8 mouse cellular contexts compared by ENCODE assay signal in genomic region chr10:95501033-95501432, GRCm38 (mm10). TPM values are rescaled to one million over a fixed set of nuclear protein-coding genes. Genes with fewer than 3 reads are reported as not detected.
DNase-seq lines count a peak whose midpoint lies in the region; ATAC-seq lines count a peak whose summit lies in the region.

No protein-coding gene starts in this region.

- peaks cover 13% of the 10 kb centered on the region for H3K4me1 ChIP-seq in heart, embryonic 16.5 days (ENCODE audit: control insufficient read depth, insufficient read depth, low read length)
- H3K4me1 ChIP-seq in hindbrain, embryonic 10.5 days (replicated peaks), result peaks cover 12% of the 10 kb centered on the region
- H3K4me1 ChIP-seq in midbrain, embryonic 12.5 days, result peaks cover 6% of the 10 kb centered on the region

- peak overlapping the region; percentile 92 for H3K4me3 ChIP-seq in heart, embryonic 16.5 days (ENCODE audit: low read length)
- H3K4me3 ChIP-seq in hindbrain, embryonic 10.5 days, result peak overlapping the region; percentile 77
- peak overlapping the region; percentile 77 for H3K4me3 ChIP-seq in midbrain, embryonic 12.5 days

- no peak for DNase-seq in heart, adult 18-20 months
- DNase-seq in NIH3T3 (ENCODE audit: low read depth), result peak; percentile 35
- DNase-seq in hindbrain, embryonic 10.5 days (ENCODE audit: low spot score), result no peak
- no peak for DNase-seq in adipocyte (ENCODE audit: low spot score)
- DNase-seq in layer of hippocampus, adult 8-10 months (ENCODE audit: low spot score in 2 of 2), result no peak
- DNase-seq in left cerebral cortex, postnatal 14 days (ENCODE audit: low spot score in 2 of 2), result no peak

- WGBS in heart, embryonic 16.5 days, result 3% methylated on average over 7 of the region's 7 CpGs
- WGBS in hindbrain, embryonic 10.5 days, result 4% methylated on average over 7 of the region's 7 CpGs
- WGBS in midbrain, embryonic 12.5 days, result 2% methylated on average over 7 of the region's 7 CpGs

- peaks cover 11% of the 10 kb centered on the region for H3K36me3 ChIP-seq in heart, embryonic 16.5 days (ENCODE audit: control insufficient read depth, insufficient read depth)
- H3K36me3 ChIP-seq in hindbrain, embryonic 10.5 days, result peaks cover 30% of the 10 kb centered on the region
- peaks cover 12% of the 10 kb centered on the region for H3K36me3 ChIP-seq in midbrain, embryonic 12.5 days

- 0 out of 2 replicates have a peak, but pooled peaks have one; percentile 41 for ATAC-seq in heart, embryonic 16.5 days (replicated peaks; ENCODE audit: extremely low read depth, insufficient read depth, low FRiP score)
- ATAC-seq in midbrain, embryonic 12.5 days (ENCODE audit: low FRiP score, low read depth), result 0 out of 2 replicates have a peak, but pooled peaks have one; percentile 51

- peak overlapping the region; percentile 95 for H3K9ac ChIP-seq in heart, embryonic 16.5 days (ENCODE audit: low read length)
- H3K9ac ChIP-seq in midbrain, embryonic 12.5 days (replicated peaks), result peak overlapping the region; percentile 71

- no peaks in the 10 kb centered on the region for H3K9me3 ChIP-seq in heart, embryonic 16.5 days (replicated peaks; ENCODE audit: control insufficient read depth, low read length)
- H3K9me3 ChIP-seq in hindbrain, embryonic 10.5 days, result no peaks in the 10 kb centered on the region
- no peaks in the 10 kb centered on the region for H3K9me3 ChIP-seq in midbrain, embryonic 12.5 days

- no peaks in the 10 kb centered on the region for H3K27me3 ChIP-seq in heart, embryonic 16.5 days (ENCODE audit: control insufficient read depth, insufficient read depth, low read length)
- no peaks in the 10 kb centered on the region for H3K27me3 ChIP-seq in hindbrain, embryonic 10.5 days (ENCODE audit: insufficient read depth, poor library complexity, severe bottlenecking)
- H3K27me3 ChIP-seq in midbrain, embryonic 12.5 days, result no peaks in the 10 kb centered on the region

- peak overlapping the region; percentile 81 for H3K4me2 ChIP-seq in heart, embryonic 16.5 days (ENCODE audit: low read depth, low read length)
- H3K4me2 ChIP-seq in midbrain, embryonic 12.5 days (replicated peaks), result peak overlapping the region; percentile 56

- intact Hi-C loops in left cerebral cortex, postnatal 14 days (cut with DNase I), result no loop called here

- peak overlapping the region; percentile 96 for H3K27ac ChIP-seq in heart, embryonic 16.5 days (ENCODE audit: low read length)
- peak overlapping the region; percentile 96 for H3K27ac ChIP-seq in hindbrain, embryonic 10.5 days
- H3K27ac ChIP-seq in midbrain, embryonic 12.5 days (replicated peaks), result peak overlapping the region; percentile 84

RNA-seq across cellular contexts. Expression of gene Mrpl42, which starts 0.7 kb away (rescaled TPM):
- 629 and 634 TPM in 2 replicates for polyA plus RNA-seq in heart, embryonic 16.5 days (2015; fragmentation: Nextera tagmentation; extraction: Ambion mirVana)
- 100 to 1,000 TPM; 389 to 421 TPM for total RNA-seq in heart, adult 18-20 months (2021)
- polyA plus RNA-seq in hindbrain, embryonic 10.5 days (2016; fragmentation: Nextera tagmentation; extraction: Ambion mirVana), result 360 and 381 TPM in 2 replicates
- 281 TPM in 2 replicates for polyA plus RNA-seq in midbrain, embryonic 12.5 days (2016; fragmentation: Nextera tagmentation; extraction: Ambion mirVana)
- 10 to 100 TPM; 66.9 to 73.8 (median 71.5) TPM for total RNA-seq in layer of hippocampus, adult 8-10 months (2022)
- total RNA-seq in left cerebral cortex, postnatal 14 days (2021), result 10 to 100 TPM; 81.7 to 84.0 TPM

RNA-seq across cellular contexts. Expression of gene Ube2n, which starts 13.9 kb away (rescaled TPM):
- 246 and 253 TPM in 2 replicates for polyA plus RNA-seq in heart, embryonic 16.5 days (2015; fragmentation: Nextera tagmentation; extraction: Ambion mirVana)
- total RNA-seq in heart, adult 18-20 months (2021), result 10 to 100 TPM; 86.6 to 91.4 TPM
- 422 and 455 TPM in 2 replicates for polyA plus RNA-seq in hindbrain, embryonic 10.5 days (2016; fragmentation: Nextera tagmentation; extraction: Ambion mirVana)
- polyA plus RNA-seq in midbrain, embryonic 12.5 days (2016; fragmentation: Nextera tagmentation; extraction: Ambion mirVana), result 388 and 405 TPM in 2 replicates
- 100 to 1,000 TPM; 176 to 226 (median 205) TPM for total RNA-seq in layer of hippocampus, adult 8-10 months (2022)
- 100 to 1,000 TPM; 202 to 212 TPM for total RNA-seq in left cerebral cortex, postnatal 14 days (2021)

Comparison
In these comparisons a context has a peak if more than half of its experiments do, and no peak if none do; other contexts are left out.
1. RNA of gene Mrpl42, which starts 0.7 kb away (total RNA-seq): 389 to 421 TPM in heart, adult 18-20 months; 81.7 to 84.0 TPM in left cerebral cortex, postnatal 14 days and 66.9 to 73.8 TPM in layer of hippocampus, adult 8-10 months; every median in the first group is over 4 times any median in the second.
2. Peak in every context shown above with its lines, with median percentiles within 50 percentile points of each other: H3K27ac ChIP-seq and H3K4me3 ChIP-seq.